Mouse (Mus musculus): ENCODE data around the gene Ccdc58. TPM values are rescaled to one million over a fixed set of nuclear protein-coding genes. Genes with fewer than 3 reads are reported as not detected.

Ccdc58 gene
- polyA plus RNA-seq, 1 experiment from 2014 or later, result 80.5 TPM

DNA sequence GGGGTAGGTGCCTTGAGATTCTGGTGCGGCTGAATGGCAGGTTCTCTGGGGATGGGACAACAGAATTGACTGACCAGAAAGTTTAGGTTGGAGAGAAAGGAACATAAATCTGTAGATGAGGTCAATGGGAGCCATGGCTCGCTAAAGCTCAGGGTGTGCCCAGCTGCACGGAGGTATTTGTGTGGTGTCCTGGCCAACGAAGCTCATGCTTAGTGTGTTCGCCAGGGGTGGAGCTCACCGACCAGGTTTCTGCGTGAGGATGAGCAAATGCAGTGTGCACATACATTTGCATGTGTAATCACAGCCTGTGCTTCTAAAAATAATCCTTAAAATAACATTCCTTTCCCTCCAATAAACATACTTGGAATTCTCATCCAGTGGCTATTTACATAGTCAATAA, 56.6 kb downstream of the Ccdc58 start:
- no peaks in the 10 kb centered on the region for H3K36me3 ChIP-seq
- H3K9me3 ChIP-seq, result no peaks in the 10 kb centered on the region
- H3K27me3 ChIP-seq (replicated peaks), result no peaks in the 10 kb centered on the region
- H3K4me2 ChIP-seq, result no peak overlapping the region
- H3K4me1 ChIP-seq, result no peaks in the 10 kb centered on the region
- no peak overlapping the region for H3K9ac ChIP-seq
- no peak for ATAC-seq (ENCODE audit: extremely low read depth, insufficient number of reproducible peaks, low FRiP score, low TSS enrichment)
- no peak overlapping the region for H3K4me3 ChIP-seq
- WGBS, result 84% methylated on average over 7 of the region's 7 CpGs
- H3K27ac ChIP-seq (replicated peaks), result no peak overlapping the region

DNA sequence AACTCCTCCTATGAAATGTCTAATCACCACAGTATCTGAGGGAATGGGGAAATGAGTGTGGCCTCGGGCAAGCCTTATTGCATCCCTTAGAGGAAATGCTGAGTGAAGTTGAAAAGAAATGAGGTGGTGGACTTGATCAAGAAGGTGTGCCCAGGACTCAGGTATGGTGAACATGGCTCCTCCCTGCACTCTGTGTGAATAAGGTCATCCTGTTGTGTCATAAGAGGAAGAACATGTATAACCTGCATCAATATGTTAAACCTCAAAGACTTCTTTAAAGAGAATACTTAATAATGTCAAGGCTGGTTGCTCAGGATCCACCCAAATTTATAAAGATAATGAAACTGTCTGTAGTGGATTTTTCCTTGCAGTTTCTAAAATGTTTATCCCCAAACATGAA, 59.7 kb downstream of the Ccdc58 start, which contains the start of gene Csta1:
Csta1 (minus strand) TSS at position 101 of the 400 bp plus-strand sequence.
- ATAC-seq (ENCODE audit: extremely low read depth, insufficient number of reproducible peaks, low FRiP score, low TSS enrichment), result no peak
- no peak within 1 kb of the TSS for H3K27ac ChIP-seq (replicated peaks)
- no peak within 1 kb of the TSS for H3K4me3 ChIP-seq
- H3K36me3 ChIP-seq, result no peaks in the 10 kb centered on the region
- H3K27me3 ChIP-seq (replicated peaks), result no peaks in the 10 kb centered on the region
- no peak within 1 kb of the TSS for H3K4me2 ChIP-seq
- no peaks in the 10 kb centered on the region for H3K9me3 ChIP-seq
- no peak within 1 kb of the TSS for H3K9ac ChIP-seq
- 75% methylated on average over 1 of the region's 1 CpGs for WGBS
- no peaks in the 10 kb centered on the region for H3K4me1 ChIP-seq

DNA sequence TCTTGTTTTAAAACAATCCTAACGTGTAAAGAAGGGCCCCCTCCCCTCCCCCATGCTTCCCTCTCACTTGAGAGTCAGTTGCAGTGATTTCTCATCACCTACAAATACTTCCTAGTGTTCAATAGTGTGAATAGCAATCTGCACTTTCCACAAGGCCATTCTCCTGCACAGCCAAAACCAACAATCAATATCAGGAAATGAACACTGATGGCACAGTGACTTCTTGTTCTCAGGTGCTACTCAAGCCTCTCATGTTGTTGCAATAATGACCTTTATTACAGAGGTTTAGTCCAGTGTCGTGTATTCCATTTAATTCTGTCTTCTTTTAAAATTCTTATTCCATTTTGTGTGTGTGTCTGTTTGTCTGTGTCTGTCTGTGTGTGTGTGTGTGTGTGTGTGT, 66.7 kb downstream of the Ccdc58 start:
- no peaks in the 10 kb centered on the region for H3K27me3 ChIP-seq (replicated peaks)
- no peaks in the 10 kb centered on the region for H3K4me1 ChIP-seq
- no peak overlapping the region for H3K4me2 ChIP-seq
- ATAC-seq (ENCODE audit: extremely low read depth, insufficient number of reproducible peaks, low FRiP score, low TSS enrichment), result no peak
- H3K9ac ChIP-seq, result no peak overlapping the region
- no peaks in the 10 kb centered on the region for H3K36me3 ChIP-seq
- H3K4me3 ChIP-seq, result no peak overlapping the region
- H3K9me3 ChIP-seq, result no peaks in the 10 kb centered on the region
- no peak overlapping the region for H3K27ac ChIP-seq (replicated peaks)
- WGBS, result 74% methylated on average over 2 of the region's 2 CpGs

Other genes with a start within 250 kb of the Ccdc58 start
- 0.75 and 0.80 TPM in 2 replicates for gene Parp14, start 200.1 kb upstream of the Ccdc58 start, polyA plus RNA-seq (2015; fragmentation: Nextera tagmentation; extraction: Ambion mirVana)
- gene Parp9, start 133.2 kb upstream of the Ccdc58 start, polyA plus RNA-seq (2015; fragmentation: Nextera tagmentation; extraction: Ambion mirVana), result 6.7 and 6.9 TPM in 2 replicates
- 4.5 and 4.6 TPM in 2 replicates for gene Dtx3l, start 132.5 kb upstream of the Ccdc58 start, polyA plus RNA-seq (2015; fragmentation: Nextera tagmentation; extraction: Ambion mirVana)
- gene Kpna1, start 92.9 kb upstream of the Ccdc58 start, polyA plus RNA-seq (2015; fragmentation: Nextera tagmentation; extraction: Ambion mirVana), result 39.8 and 41.4 TPM in 2 replicates
- gene Wdr5b, start 30.5 kb upstream of the Ccdc58 start, polyA plus RNA-seq (2015; fragmentation: Nextera tagmentation; extraction: Ambion mirVana), result 6.2 and 6.7 TPM in 2 replicates
- gene Fam162a, start 91 bp upstream of the Ccdc58 start, polyA plus RNA-seq (2015; fragmentation: Nextera tagmentation; extraction: Ambion mirVana), result 791 and 887 TPM in 2 replicates
- not detected in 2 replicates for gene Csta1, start 59.6 kb downstream of the Ccdc58 start, polyA plus RNA-seq (2015; fragmentation: Nextera tagmentation; extraction: Ambion mirVana)
- gene Stfa2l1, start 85.1 kb downstream of the Ccdc58 start, polyA plus RNA-seq (2015; fragmentation: Nextera tagmentation; extraction: Ambion mirVana), result not detected in 2 replicates
- 0.70 and 2.8 TPM in 2 replicates for gene Gm5483, start 112.5 kb downstream of the Ccdc58 start, polyA plus RNA-seq (2015; fragmentation: Nextera tagmentation; extraction: Ambion mirVana)
- not detected in 2 replicates for gene Gm5416, start 138.7 kb downstream of the Ccdc58 start, polyA plus RNA-seq (2015; fragmentation: Nextera tagmentation; extraction: Ambion mirVana)
- 0.68 TPM in 1 of 2 replicates, not detected in the other for gene 2010005H15Rik, start 149.8 kb downstream of the Ccdc58 start, polyA plus RNA-seq (2015; fragmentation: Nextera tagmentation; extraction: Ambion mirVana)
- gene Stfa1, start 205.3 kb downstream of the Ccdc58 start, polyA plus RNA-seq (2015; fragmentation: Nextera tagmentation; extraction: Ambion mirVana), result 2.4 and 4.3 TPM in 2 replicates